Mouse (Mus musculus) adrenal gland, postnatal 36 days (tissue): ENCODE data around the gene Lsm10. TPM values are rescaled to one million over a fixed set of nuclear protein-coding genes. Genes with fewer than 3 reads are reported as not detected.

ENCODE experiments used
- DNase-seq, 2 experiments: peaks; one replicate each; pipeline ENCODE4 v3.0.0; 2021; ENCODE audit warnings: mixed read lengths in 1 of 2
- long read RNA-seq, 2 experiments: library from polyadenylated mRNA; stranded (forward); transcript quantifications; one replicate each; pipeline ENCODE4 v2.0.0; 2021; ENCODE audit warnings: borderline sequencing depth in 2 of 2
- total RNA-seq, 2 experiments: library from RNA; stranded (reverse); gene quantifications; 2 replicates each; pipeline ENCODE4 v1.2.3; 2021

The Lsm10 gene
- 10 to 100 TPM; 21.8 to 40.1 TPM for total RNA-seq
- long read RNA-seq, experiment 1, transcript Lsm10-201 (2 exons, 943 nt), result major isoform, 41 of 49 reads
- long read RNA-seq, experiment 1, partial matches to known transcripts, result 3 of 49 reads
- long read RNA-seq, experiment 1, other reads (novel, unspliced or antisense), result 1 of 49 reads
- long read RNA-seq, experiment 2, transcript Lsm10-201 (2 exons, 943 nt), result major isoform, 9 of 12 reads
- long read RNA-seq, experiment 2, partial matches to known transcripts, result 0 of 12 reads
- long read RNA-seq, experiment 2, other reads (novel, unspliced or antisense), result 1 of 12 reads

DNA sequence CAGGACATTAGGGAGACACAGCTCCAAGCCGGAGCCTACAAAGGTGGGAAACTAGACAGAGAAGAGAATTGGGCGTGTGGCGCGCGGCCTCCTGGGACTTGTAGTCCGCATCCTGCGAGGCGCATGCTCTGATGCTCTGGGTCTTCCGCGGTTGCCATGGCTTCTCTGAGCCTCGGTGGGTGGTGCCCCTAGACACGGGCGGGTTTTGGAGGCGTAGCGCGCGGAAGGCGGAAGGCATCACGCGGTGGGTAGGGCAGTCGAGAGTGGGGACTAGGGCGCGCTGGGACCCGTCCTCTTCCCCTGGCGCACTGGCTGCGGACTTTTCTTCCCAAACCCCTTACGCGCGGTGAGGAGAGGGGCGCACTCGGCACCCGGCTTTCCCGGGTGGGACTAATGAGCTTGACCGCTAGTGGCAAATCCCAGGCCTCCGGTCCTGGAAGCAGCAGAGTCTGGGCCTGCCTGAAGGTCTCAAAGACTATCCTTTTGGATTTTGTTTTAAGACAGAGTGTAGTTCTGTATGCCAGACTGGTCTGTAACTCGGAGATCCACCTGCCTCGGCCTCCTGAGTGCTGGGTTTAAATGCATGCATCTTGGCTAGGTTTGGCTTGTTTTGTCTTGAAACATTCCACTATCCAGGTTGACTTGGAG is at the start of gene Lsm10:
Lsm10 (plus strand) TSS at position 160 of the 648 bp plus-strand sequence.
- peak; percentile 96 to 98 for DNase-seq

DNA sequence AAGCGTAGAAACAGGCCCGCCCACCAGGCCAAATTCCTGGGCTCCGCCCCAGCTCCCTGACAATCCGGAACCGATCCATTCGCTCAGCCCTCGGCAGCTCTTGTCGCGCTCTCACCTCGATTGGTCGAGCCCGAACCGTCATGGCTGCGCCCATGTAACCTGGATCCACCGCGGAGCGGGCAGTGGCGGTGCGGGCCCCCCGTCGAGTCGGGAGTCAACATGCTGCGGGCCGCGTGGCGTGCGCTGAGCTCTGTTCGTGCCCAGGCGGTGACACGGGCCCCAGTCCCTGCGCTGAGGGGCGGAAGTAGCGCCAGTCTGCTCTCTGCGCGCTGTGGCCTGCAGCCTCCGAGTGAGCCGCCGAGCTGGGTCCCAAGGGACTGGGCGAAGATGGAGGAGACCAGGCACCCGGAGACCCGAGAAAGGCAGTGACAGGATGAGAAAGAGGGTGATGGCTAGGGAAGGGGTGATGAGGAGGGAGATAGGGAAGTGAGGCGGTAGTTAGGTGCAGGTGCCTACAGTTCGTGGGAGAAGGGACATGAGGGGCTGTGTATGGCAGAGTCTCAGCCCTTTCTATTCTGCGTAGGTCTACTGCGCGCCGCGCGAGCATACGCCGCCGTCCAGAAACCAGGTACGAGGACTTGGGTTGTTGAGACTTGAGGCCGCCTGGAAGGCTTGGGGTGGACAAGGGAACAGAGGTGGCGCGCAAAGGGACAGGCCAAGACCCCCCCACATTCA is 49.4 kb upstream of the Lsm10 start, which contains the start of gene Mrps15:
Mrps15 (plus strand) TSS at position 75 of the 735 bp plus-strand sequence.
- peak; percentile 91 for DNase-seq

DNA sequence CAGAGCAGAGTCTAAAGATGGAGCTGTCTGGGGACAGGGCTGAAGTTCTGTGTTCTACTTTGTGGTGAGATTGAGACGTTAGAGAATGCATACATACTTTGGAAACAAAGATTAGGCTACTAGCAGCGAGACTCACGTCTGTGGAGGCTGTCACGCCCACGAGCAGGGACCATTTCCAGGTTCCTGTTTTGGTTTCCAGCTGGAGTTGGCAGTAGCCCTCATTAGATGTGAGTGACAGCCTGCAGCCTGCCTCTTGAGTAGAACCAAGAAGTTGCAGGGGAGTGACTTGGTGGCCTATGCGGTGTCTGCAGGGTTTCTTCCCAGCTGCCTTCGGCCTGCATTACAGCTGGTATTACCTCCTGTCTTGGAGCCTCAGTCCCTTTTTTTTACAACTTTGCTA is 44.8 kb upstream of the Lsm10 start:
- DNase-seq, result no peak

DNA sequence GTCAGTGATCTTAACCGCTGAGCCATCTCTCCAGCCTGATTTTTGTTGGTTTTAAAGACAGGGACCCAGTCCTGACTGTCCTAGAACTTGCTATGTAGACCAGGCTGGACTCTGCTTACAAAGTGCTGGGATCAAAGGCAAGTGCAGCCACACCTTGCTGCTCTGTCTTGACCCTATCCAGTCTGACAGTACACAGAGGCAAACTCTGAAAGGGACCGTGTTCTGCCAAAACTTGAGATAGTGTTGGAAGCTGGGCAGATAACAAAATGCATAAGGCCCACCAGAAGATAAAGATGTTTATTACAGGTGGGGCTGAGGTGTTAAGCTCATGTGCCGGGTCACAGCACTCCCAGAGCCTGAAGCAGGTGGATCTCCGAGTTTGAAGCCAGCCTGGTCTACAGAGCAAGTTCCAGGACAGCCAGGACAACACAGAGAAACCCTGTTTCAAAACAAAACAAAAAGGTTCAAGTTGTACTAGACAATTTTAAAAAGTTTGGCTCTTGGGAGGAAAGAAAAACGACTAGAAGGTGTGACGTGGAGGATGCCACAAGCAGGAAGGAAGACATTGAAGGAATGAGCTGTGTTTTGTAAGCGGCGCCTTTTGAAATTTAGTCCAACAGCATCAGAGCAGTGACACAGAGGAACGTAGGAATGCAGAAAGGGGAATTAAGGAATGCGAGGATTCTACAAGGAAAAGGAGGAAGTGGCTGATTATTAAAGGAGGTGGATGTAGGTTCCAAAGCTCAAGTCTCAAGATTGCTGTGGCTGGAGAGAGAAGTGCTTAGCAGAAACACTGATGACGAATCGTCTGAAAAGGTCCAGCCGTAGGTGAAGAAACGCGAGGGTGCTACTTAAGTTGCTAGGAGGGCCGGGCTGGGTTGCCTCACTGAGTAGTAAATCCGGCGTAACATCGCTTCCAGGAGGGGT is 39.0 kb upstream of the Lsm10 start:
- DNase-seq, result no peak

DNA sequence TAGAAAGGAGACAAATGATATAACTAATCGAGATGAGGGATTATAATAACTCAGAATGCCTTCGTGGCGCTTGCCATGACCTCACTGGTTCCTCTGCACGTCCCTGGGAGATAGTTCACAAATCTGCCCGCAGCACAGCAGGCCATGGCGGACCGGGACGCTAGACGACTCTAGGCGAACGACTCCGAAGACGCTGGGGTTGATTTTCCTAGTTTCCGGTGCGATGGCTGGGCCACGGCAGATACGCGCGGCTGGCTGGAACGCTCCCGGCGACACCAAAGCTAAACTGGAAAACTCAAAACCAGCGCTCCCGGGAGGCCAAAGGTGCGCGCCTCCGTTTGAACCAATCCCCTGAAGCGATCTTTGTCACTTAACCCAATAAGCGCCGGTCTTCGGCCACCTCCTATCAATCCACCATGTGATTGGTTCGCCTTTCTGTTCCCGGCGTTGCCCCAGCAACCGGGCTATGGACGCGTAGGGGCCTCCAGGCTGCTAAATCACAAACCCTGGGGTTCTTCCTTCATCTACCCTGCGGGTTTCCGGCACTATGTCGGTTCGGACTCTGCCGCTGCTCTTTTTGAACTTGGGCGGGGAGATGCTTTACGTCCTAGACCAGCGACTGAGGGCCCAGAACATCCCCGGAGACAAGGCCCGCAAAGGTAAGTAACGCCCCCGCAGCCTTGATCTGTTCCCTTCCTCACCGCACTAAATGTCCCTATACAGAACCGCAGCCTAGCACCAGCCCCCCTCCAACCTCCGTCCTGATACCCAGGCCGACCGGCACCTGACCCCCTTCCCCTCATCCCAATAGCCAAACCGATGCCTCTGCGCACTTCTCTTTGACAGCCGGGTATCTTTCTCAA is 38.1 kb upstream of the Lsm10 start, which contains the start of gene Oscp1:
Oscp1 (plus strand) TSS at position 432 of the 863 bp plus-strand sequence.
- DNase-seq, result peak; percentile 90 to 91

DNA sequence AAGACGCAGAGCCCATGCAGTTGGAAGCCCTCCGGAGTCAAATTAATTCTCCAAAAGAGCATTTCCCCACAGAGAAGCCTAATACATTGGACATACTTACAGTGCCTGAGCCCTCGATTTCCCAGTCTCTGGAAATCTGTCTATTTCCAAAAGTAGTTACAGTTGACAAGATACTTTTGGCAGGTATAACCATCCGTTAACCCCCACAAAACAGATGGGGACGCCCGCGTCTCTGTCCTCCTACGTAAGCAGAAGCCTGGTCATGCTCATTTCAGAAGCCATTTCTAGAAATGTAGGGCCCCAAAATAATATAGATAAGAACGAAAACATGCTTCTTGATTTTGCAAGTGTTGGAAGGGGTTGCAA is 37.4 kb upstream of the Lsm10 start:
- no peak for DNase-seq

DNA sequence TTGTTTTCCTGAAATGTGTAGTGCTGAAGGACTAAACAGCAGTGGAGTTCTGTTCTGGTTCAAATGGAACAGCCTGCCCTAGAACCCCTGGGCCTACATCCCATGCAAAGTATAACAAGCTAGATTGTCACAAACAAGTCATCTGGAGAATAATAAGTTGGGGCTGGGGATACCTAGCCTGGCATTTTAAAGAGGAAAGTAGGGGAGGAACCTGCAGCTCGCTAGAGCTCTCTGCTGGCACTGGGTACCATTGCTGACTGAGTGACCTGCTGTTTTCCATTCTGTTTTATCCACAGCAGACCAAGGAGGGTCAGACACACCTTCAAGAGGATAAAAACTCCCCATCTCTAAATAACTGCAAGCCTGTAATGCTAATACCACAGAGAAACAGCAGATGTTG is 33.6 kb upstream of the Lsm10 start:
- no peak for DNase-seq

DNA sequence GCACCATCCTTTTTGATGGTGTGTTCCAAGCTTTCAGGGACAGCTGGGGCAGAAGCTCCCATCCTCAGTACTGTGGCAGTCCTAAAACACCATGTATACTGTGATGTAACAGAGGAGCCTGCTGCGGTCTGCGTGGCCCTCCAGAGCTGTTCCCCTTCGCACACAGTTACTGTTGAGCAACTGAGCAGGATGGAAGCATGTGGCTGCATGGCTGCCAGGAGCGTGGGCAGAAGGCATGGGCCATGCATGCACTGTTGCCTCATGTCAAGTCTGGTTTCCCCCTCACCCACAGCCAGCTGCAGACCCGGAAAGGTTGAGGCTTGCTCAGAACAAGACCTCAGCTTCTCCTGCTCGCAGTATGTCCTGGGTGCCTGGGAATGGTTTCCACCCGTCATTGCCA is 31.2 kb upstream of the Lsm10 start:
- no peak for DNase-seq

DNA sequence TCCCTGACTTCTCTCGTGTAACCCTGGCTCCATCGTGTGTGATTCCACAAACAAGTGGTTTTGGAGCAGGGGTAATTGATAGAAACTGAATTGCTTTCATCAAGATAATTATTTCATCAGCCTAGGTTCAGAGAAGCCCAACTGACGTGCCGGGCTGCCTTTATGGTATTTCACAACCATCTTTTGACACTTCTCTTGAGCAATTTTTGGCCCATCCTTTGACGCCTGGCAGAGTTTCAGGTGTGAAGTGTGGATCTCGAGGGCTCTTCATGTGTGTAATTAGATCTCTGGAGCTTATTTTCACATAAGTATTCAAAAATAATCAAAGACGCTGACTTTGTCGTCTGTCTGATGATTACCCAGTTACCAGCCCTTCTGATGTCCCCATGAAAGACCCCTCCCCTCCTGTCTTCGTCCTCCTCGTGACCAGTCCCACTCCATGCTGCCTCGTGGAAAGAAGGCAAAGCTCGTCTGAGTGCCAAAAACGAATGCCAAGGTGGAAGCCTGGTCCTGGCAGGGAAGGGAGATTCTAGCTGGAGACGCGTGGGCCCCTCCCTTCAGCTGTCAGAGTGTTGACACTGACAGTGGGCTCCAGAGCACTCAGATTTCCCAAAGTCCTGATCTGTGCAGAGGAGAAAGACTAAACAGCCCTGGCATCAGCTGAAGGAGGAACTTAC is 28.9 kb upstream of the Lsm10 start:
- no peak for DNase-seq

DNA sequence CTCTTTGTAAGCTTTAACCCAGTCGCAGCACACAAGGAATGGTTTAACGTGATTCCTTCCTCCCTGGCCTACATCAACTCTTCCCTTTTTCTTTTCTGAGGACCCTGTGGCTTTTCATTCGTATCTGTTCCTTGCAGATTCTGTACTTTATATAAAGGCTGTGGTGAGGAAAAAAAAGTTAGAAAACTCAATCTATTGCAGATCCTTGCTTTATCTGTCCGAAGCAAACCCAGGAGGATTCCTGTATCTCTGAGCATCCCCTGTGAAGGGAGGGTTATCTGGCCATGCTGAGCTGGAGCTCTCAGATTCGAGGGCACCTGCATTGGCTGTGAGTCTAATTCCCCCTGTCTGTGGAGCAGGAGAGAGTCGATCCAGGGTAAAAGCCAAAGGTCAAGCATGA is 27.6 kb upstream of the Lsm10 start:
- no peak for DNase-seq

DNA sequence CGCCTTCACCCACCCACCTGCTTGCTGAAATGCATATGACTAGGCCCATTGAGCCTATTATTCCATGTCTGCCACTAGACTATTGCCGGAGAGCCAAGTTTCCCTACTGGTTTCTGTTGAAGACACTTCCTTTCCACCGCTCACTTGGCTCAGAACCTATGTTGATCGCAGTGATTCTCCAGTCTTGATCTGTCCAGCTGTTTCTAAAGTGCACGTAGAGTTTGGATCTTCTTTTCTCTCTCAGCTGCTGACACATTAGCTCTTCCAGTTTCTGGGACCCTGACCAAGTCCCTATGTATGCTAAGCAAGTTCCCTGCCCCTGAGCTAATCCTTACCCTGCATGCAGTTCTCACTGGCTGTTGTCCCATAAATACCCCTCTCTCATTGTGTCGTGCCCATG is 18.6 kb upstream of the Lsm10 start:
- no peak for DNase-seq

DNA sequence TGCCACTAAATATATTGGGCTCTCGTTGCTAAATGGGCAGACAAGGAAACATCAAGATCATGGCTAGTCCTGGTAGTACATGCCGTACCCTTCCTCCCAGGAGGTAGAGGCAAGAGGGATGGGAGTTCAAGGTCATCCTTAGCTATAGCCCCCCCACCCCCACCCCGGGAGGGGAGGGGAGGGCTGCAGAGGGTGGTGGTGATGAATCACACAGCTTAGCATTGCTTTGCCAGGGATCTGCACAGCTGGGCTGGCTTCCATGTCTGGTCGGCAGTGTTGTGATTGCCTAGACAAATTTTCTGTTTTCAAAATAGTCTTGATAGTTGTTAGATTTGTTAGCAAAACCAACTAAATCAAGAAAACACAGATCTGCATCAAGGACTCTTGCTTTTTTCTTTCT is 17.2 kb upstream of the Lsm10 start:
- peak; percentile 35 to 68 for DNase-seq

DNA sequence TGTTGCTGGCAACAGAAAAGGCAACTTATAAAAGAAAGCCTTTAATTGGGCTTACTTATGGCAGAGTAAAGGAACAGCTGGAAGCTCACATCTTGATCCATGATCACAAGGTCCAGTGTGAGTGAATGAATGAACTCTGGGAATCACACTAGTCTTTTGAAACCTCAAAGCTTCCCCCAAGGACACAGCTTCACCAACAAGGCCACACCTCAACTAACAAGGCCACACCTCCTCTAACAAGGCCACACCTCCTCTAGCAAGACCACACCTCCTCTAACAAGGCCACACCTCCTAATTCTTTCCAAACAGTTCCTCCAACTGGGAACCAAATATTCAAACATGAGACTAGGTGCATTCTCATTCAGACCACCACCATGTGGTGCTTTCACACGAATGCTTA is 14.8 kb upstream of the Lsm10 start:
- DNase-seq, result no peak

DNA sequence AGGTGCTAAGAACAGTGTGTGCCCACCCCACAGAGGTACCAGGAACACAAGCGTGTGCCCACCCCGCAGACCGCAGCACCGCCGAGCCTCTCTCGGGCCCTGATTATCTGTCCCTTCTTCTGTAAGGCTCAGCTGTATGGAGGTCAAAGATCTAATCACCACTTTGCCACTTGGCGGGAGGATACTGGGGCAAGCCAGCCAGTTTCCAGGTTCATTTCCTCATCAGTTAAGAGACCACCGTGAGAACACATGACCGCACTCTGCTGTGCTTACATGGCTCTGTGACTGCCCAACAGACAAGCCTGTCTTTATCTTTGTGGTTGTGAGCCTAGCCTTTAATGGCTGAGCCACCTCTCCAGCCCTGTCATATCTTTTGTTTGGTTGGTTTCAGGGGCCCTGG is 13.4 kb upstream of the Lsm10 start:
- DNase-seq, result no peak

DNA sequence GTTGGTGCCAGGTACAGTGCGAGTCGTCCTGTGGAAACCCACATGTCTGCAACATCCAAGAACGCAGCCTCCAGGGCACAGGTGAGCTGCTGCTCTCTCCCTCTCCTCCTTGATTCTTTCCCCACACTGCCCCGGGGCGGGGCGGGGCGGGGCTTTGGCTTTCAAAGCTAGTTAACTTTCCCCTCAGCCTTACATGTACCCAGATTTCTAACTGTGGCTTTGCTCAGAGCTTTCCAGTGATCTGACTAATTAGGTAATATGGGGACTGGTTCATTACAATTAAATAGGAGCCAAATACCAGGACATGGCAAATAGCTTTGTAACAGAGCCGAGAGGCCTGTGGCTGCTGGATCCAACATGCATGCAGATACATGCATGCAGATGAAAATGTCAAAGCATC is 12.0 kb upstream of the Lsm10 start:
- no peak for DNase-seq

DNA sequence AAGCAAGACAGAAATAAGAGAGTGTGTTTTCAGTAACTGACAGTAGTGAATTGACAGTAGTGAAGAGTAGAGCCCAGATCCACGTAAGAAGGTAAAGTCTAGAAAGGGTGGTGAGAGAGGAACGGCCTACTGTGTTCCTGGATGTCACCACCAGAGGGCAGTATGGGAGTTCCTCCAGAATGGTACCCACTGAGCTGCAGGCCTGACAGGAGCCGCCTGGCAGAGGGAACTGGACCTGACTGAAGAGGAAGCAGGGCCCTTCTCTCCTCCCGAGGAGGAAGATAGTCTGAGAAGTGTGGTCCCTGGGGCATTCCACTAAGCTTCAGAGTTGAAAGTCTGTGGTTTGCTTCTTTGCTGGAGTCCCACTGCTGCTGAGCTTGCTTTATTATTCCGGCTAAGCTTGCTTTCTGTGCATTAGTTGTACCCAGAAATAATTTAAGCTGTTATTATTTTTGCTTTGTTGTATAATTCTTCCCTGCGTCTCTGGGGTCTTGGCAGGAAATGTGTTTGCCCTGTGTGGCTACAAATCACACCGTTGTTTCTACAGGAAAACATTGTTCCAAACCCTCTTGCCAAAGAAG is 10.3 kb upstream of the Lsm10 start:
- peak; percentile 84 to 87 for DNase-seq

DNA sequence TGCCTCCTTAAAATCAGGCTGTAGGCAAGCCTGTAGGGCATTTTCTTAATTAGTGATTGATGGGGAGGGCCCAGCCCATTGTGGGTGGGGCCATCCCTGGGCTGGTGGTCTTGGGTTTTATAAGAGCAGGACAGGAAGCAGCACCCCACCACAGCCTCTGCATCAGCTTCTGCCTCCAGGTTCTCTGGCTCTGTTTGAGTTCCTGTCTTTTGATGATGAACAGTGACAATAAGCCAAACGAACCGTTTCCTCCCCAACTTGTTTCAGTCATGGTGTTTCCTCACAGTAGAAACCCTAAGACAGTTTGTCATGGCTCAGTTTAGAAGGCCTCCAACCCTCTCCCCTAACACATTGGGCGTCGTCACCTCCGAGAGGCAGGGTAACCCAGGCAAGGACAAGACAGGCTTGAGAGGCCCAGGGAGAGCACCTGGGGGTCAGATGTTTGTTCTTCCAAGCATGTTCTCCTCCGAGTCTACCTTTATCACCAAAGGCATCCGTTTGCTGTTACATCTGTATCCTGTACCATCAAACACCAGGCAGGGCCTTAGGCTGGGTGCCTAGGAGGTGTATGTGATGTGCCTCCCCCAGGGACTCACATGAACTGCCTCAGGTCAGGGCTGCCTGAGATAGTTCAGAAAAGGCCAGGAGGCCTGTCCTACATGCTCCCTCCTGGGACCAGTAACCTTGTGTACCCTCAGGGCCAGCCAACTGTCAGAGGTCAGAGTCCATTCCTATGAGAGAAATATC is 6.1 kb upstream of the Lsm10 start:
- no peak for DNase-seq

DNA sequence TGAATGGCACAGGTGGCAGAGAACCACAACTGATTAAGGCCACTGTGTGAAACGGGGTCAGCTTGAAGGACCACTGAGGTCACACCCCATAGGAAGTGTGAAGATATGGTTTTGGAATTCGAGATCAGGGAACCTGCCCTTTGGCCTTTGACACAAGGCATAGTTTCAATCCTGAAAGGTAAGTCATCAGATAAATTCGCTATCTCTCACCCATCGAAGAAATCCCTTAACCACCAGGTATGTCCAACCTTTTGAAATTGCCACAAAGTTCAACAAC is 5.6 kb upstream of the Lsm10 start:
- DNase-seq, result no peak

DNA sequence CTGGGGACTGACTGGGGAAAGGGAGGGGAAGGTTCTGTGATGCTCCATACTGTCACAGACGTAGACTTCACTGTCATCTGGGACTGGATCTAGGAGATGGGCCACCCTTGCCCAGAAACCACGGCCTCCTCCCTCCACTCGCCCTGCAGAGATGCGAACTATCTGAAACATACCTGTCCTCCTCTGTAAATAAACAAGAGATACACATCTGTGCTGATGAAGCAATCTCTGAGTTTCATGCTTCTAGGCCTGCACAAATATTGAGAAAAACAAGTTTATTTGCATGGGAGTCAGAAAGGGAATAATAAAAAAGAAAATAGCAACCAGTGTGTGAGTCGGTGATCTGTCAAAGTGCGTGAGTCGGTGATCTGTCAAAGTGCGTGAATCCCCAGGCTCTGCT is 4.5 kb upstream of the Lsm10 start:
- no peak for DNase-seq
